Mouse (Mus musculus) kidney, postnatal 0 days (tissue): ENCODE data around the gene Acsl5. TPM values are rescaled to one million over a fixed set of nuclear protein-coding genes. Genes with fewer than 3 reads are reported as not detected.

Experiments
- ATAC-seq: fragments of 200-750 bp; cut with Nextera tagmentation; replicated peaks from 2 replicates; pipeline ENCODE4 v1.8.0; 2017; ENCODE audit warnings: low read depth, moderate number of reproducible peaks, moderate TSS enrichment, moderate library complexity; ENCODE audit not compliant: low FRiP score
- DNase-seq: peaks from one replicate; pipeline ENCODE4 v3.0.0-alpha.2; 2016; ENCODE audit warnings: low spot score
- H3K27ac ChIP-seq: fragments of 300-500 bp; sonication (generic); 2 replicates; pipeline ENCODE4 v1.5.1; 2014; ENCODE audit warnings: mild to moderate bottlenecking
- H3K27me3 ChIP-seq: fragments of 300-500 bp; sonication (generic); 2 replicates; pipeline ENCODE4 v1.6.1; 2014; ENCODE audit warnings: low read length, mixed read lengths; ENCODE audit not compliant: insufficient read depth
- H3K36me3 ChIP-seq: fragments of 300-500 bp; sonication (generic); 2 replicates; pipeline ENCODE4 v1.6.1; 2014; ENCODE audit warnings: low read length, mixed read lengths; ENCODE audit not compliant: insufficient read depth
- H3K4me1 ChIP-seq: fragments of 300-500 bp; sonication (generic); replicated peaks from 2 replicates; pipeline ENCODE4 v1.6.1; 2014; ENCODE audit warnings: antibody characterized with exemption, low read length, mixed read lengths; ENCODE audit not compliant: insufficient read depth
- H3K4me2 ChIP-seq: fragments of 300-500 bp; sonication (generic); 2 replicates; pipeline ENCODE4 v1.6.1; 2014; ENCODE audit warnings: mild to moderate bottlenecking, low read length, moderate library complexity, mixed read lengths
- H3K4me3 ChIP-seq: fragments of 300-500 bp; sonication (generic); replicated peaks from 2 replicates; pipeline ENCODE4 v1.5.1; 2014; ENCODE audit warnings: low read depth, low read length
- H3K9ac ChIP-seq: fragments of 300-500 bp; sonication (generic); 2 replicates; pipeline ENCODE4 v1.6.1; 2014; ENCODE audit warnings: low read depth, low read length
- H3K9me3 ChIP-seq: fragments of 300-500 bp; sonication (generic); replicated peaks from 2 replicates; pipeline ENCODE4 v1.6.1; 2016; ENCODE audit warnings: low read length, inconsistent platforms, mixed read lengths
- CTCF ChIP-seq: IDR thresholded peaks from 2 replicates; pipeline ENCODE4 v1.5.1; 2016; ENCODE audit warnings: antibody characterized with exemption, low read depth, mild to moderate bottlenecking, moderate library complexity
- WGBS: fragments of 180-500 bp; shearing (Covaris S2); extraction: QIAGEN DNeasy Blood & Tissue Kit; methylation state at CpG from one replicate; pipeline ENCODE4 v1.1.7; 2014; 5-methylcytosine and 5-hydroxymethylcytosine counted together
- polyA plus RNA-seq: library from polyadenylated mRNA; unstranded; fragments of >200 nt; fragmentation: Nextera tagmentation; extraction: Ambion mirVana; gene quantifications from 2 replicates; pipeline ENCODE4 v1.2.1, GENCODE M21; 2015

Acsl5 gene
- polyA plus RNA-seq, 1 experiment from 2014 or later: 60.6 TPM

GRCm38 (mm10) chr19:55269051-55269450, 17.3 kb downstream of the Acsl5 start:
- Histone ChIP-seq H3K36me3 (0 out of 2 replicates have a peak, but pooled peaks cover 3% of the 10 kb centered on the region), H3K9me3 (no peaks in the 10 kb centered on the region), H3K4me1 (0 out of 2 replicates have a peak, but pooled peaks cover 21% of the 10 kb centered on the region), H3K9ac (no peak overlapping the region), H3K4me2 (no peak overlapping the region; the same call in 1 of the 2 replicates), H3K27ac (peak overlapping the region; percentile 86), H3K27me3 (no peaks in the 10 kb centered on the region), H3K4me3 (no peak overlapping the region)
- WGBS: 64% methylated on average over 5 of the region's 5 CpGs
- ATAC-seq (peak; percentile 41; the same call in 1 of the 2 replicates), DNase-seq (peak; percentile 19)
- TF ChIP-seq CTCF: no peak

- H3K27me3 ChIP-seq: no peaks in the 10 kb centered on the region
- ATAC-seq (no peak; the same call in 1 of the 2 replicates), DNase-seq (peak; percentile 25)
- H3K4me1 ChIP-seq: 0 out of 2 replicates have a peak, but pooled peaks cover 21% of the 10 kb centered on the region
- H3K4me3 ChIP-seq: no peak overlapping the region
- 0 out of 2 replicates have a peak, but pooled peaks cover 5% of the 10 kb centered on the region for H3K36me3 ChIP-seq
- 0 out of 2 replicates have a peak overlapping the region, but pooled peaks have one; percentile 47 for H3K27ac ChIP-seq
- H3K9me3 ChIP-seq: no peaks in the 10 kb centered on the region
- H3K9ac ChIP-seq: no peak overlapping the region
- 40% methylated on average over 3 of the region's 3 CpGs for WGBS
- TF ChIP-seq CTCF: no peak
- no peak overlapping the region for H3K4me2 ChIP-seq
Measured at GRCm38 (mm10) chr19:55271448-55271847, 19.7 kb downstream of the Acsl5 start.

- H3K27me3 ChIP-seq: no peaks in the 10 kb centered on the region
- DNase-seq (no peak), ATAC-seq (no peak)
- 0 out of 2 replicates have a peak, but pooled peaks cover 5% of the 10 kb centered on the region for H3K36me3 ChIP-seq
- H3K9ac ChIP-seq: no peak overlapping the region
- 81% methylated on average over 6 of the region's 6 CpGs for WGBS
- H3K27ac ChIP-seq: no peak overlapping the region
- no peak overlapping the region for H3K4me3 ChIP-seq
- no peak for TF ChIP-seq CTCF
- no peaks in the 10 kb centered on the region for H3K9me3 ChIP-seq
- H3K4me1 ChIP-seq: 0 out of 2 replicates have a peak, but pooled peaks cover 14% of the 10 kb centered on the region
- no peak overlapping the region for H3K4me2 ChIP-seq
Measured at GRCm38 (mm10) chr19:55273340-55273739, 21.6 kb downstream of the Acsl5 start.

GRCm38 (mm10) chr19:55276100-55276499, 24.4 kb downstream of the Acsl5 start:
- ATAC-seq: no peak
- no peaks in the 10 kb centered on the region for H3K4me1 ChIP-seq

GRCm38 (mm10) chr19:55276770-55277169, 25.0 kb downstream of the Acsl5 start:
- ATAC-seq: no peak
- Histone ChIP-seq H3K9ac (no peak overlapping the region), H3K27me3 (no peaks in the 10 kb centered on the region), H3K4me3 (no peak overlapping the region), H3K36me3 (peaks cover 17% of the 10 kb centered on the region), H3K9me3 (no peaks in the 10 kb centered on the region), H3K27ac (no peak overlapping the region), H3K4me2 (no peak overlapping the region), H3K4me1 (no peaks in the 10 kb centered on the region)
- 86% methylated on average over 3 of the region's 3 CpGs for WGBS
- TF ChIP-seq CTCF: no peak
- no peak for DNase-seq

More at GRCm38 (mm10) chr19:55276100-55276499, 24.4 kb downstream of the Acsl5 start:
- WGBS: 84% methylated on average over 4 of the region's 4 CpGs
- peaks cover 17% of the 10 kb centered on the region for H3K36me3 ChIP-seq
- no peak overlapping the region for H3K4me3 ChIP-seq
- no peak overlapping the region for H3K27ac ChIP-seq
- no peaks in the 10 kb centered on the region for H3K9me3 ChIP-seq
- H3K4me2 ChIP-seq: no peak overlapping the region
- DNase-seq: no peak
- TF ChIP-seq CTCF: no peak
- H3K27me3 ChIP-seq: no peaks in the 10 kb centered on the region
- H3K9ac ChIP-seq: no peak overlapping the region

GRCm38 (mm10) chr19:55284093-55284492, 32.4 kb downstream of the Acsl5 start:
- Histone ChIP-seq H3K4me3 (no peak overlapping the region), H3K27ac (no peak overlapping the region), H3K4me1 (no peaks in the 10 kb centered on the region), H3K4me2 (no peak overlapping the region), H3K36me3 (peaks cover 58% of the 10 kb centered on the region), H3K27me3 (no peaks in the 10 kb centered on the region), H3K9me3 (no peaks in the 10 kb centered on the region), H3K9ac (no peak overlapping the region)
- DNase-seq (no peak), ATAC-seq (no peak)
- TF ChIP-seq CTCF: no peak
- 96% methylated on average over 4 of the region's 4 CpGs for WGBS

- Histone ChIP-seq H3K9ac (no peak overlapping the region), H3K9me3 (no peaks in the 10 kb centered on the region), H3K4me2 (no peak overlapping the region), H3K27me3 (no peaks in the 10 kb centered on the region), H3K36me3 (peaks cover 48% of the 10 kb centered on the region), H3K4me1 (no peaks in the 10 kb centered on the region), H3K4me3 (no peak overlapping the region), H3K27ac (no peak overlapping the region)
- TF ChIP-seq CTCF: no peak
- no peak for ATAC-seq
- 89% methylated on average over 4 of the region's 4 CpGs for WGBS
- DNase-seq: no peak
Measured at GRCm38 (mm10) chr19:55286034-55286433, 34.3 kb downstream of the Acsl5 start.
